Mouse (Mus musculus): Measurements from ENCODE around the gene Lrrc15. TPM values are rescaled to one million over a fixed set of nuclear protein-coding genes. Genes with fewer than 3 reads are reported as not detected.

Lrrc15 gene
- polyA plus RNA-seq (2016; fragmentation: Nextera tagmentation; extraction: Ambion mirVana) = 0.23 and 0.68 TPM in 2 replicates

GRCm38 (mm10) chr16:30282844-30283495 lies at the start of gene Lrrc15:
Gene Lrrc15, minus strand, starts transcription at chr16:30283256.
- H3K27me3 ChIP-seq (ENCODE audit: low read depth, poor library complexity, severe bottlenecking) = peaks cover 53% of the 10 kb centered on the region
- DNase-seq (ENCODE audit: low spot score) = peak; percentile 78
- H3K4me1 ChIP-seq = peaks cover 74% of the 10 kb centered on the region
- H3K4me3 ChIP-seq = peak within 1 kb of the TSS; percentile 47
- H3K36me3 ChIP-seq = no peaks in the 10 kb centered on the region
- peak within 1 kb of the TSS; percentile 61 for H3K27ac ChIP-seq
- H3K9me3 ChIP-seq (replicated peaks) = no peaks in the 10 kb centered on the region
- WGBS = 6% methylated on average over 34 of the region's 34 CpGs

- Histone ChIP-seq H3K9me3 (replicated peaks) (no peaks in the 10 kb centered on the region), H3K27ac (no peak overlapping the region), H3K27me3 (ENCODE audit: low read depth, poor library complexity, severe bottlenecking) (peaks cover 30% of the 10 kb centered on the region), H3K4me3 (no peak overlapping the region), H3K36me3 (peaks cover 31% of the 10 kb centered on the region), H3K4me1 (peaks cover 6% of the 10 kb centered on the region)
- no peak for DNase-seq (ENCODE audit: low spot score)
These were observed 31.2 kb upstream of the Lrrc15 start for GRCm38 (mm10) chr16:30314236-30314635.

GRCm38 (mm10) chr16:30310647-30311046 lies 27.6 kb upstream of the Lrrc15 start, which contains the start of gene Gp5:
Gene Gp5, minus strand, starts transcription at chr16:30310779.
- H3K27me3 ChIP-seq (ENCODE audit: low read depth, poor library complexity, severe bottlenecking) = peaks cover 63% of the 10 kb centered on the region
- DNase-seq (ENCODE audit: low spot score) = no peak

GRCm38 (mm10) chr16:30310171-30310515 lies 27.1 kb upstream of the Lrrc15 start:
- peak overlapping the region; percentile 62; the same call in 1 of the 2 replicates for H3K4me3 ChIP-seq
- H3K4me1 ChIP-seq = peaks cover 22% of the 10 kb centered on the region
- peaks cover 63% of the 10 kb centered on the region for H3K27me3 ChIP-seq (ENCODE audit: low read depth, poor library complexity, severe bottlenecking)
- H3K36me3 ChIP-seq = peaks cover 11% of the 10 kb centered on the region
- no peaks in the 10 kb centered on the region for H3K9me3 ChIP-seq (replicated peaks)
- 59% methylated on average over 8 of the region's 8 CpGs for WGBS
- no peak for DNase-seq (ENCODE audit: low spot score)
- no peak overlapping the region for H3K27ac ChIP-seq

More at GRCm38 (mm10) chr16:30310647-30311046, 27.6 kb upstream of the Lrrc15 start, which contains the start of gene Gp5:
- H3K4me3 ChIP-seq = peak within 1 kb of the TSS; percentile 62
- H3K4me1 ChIP-seq = peaks cover 22% of the 10 kb centered on the region
- no peak within 1 kb of the TSS for H3K27ac ChIP-seq
- H3K9me3 ChIP-seq (replicated peaks) = no peaks in the 10 kb centered on the region
- H3K36me3 ChIP-seq = peaks cover 16% of the 10 kb centered on the region

- peaks cover 66% of the 10 kb centered on the region for H3K27me3 ChIP-seq (ENCODE audit: low read depth, poor library complexity, severe bottlenecking)
These were observed 26.5 kb upstream of the Lrrc15 start for GRCm38 (mm10) chr16:30309395-30310170.

GRCm38 (mm10) chr16:30308616-30309394 lies 25.7 kb upstream of the Lrrc15 start:
- WGBS = under 1% methylated on average over 72 of the region's 72 CpGs
- peaks cover 74% of the 10 kb centered on the region for H3K27me3 ChIP-seq (ENCODE audit: low read depth, poor library complexity, severe bottlenecking)
- peaks cover 22% of the 10 kb centered on the region for H3K4me1 ChIP-seq
- peak; percentile 72 for DNase-seq (ENCODE audit: low spot score)
- H3K36me3 ChIP-seq = 0 out of 2 replicates have a peak, but pooled peaks cover 5% of the 10 kb centered on the region
- peak overlapping the region; percentile 62 for H3K4me3 ChIP-seq
- H3K9me3 ChIP-seq (replicated peaks) = no peaks in the 10 kb centered on the region
- H3K27ac ChIP-seq = peak overlapping the region; percentile 67

More at GRCm38 (mm10) chr16:30309395-30310170, 26.5 kb upstream of the Lrrc15 start:
- peaks cover 22% of the 10 kb centered on the region for H3K4me1 ChIP-seq
- H3K27ac ChIP-seq = no peak overlapping the region
- H3K9me3 ChIP-seq (replicated peaks) = no peaks in the 10 kb centered on the region
- peak; percentile 58 for DNase-seq (ENCODE audit: low spot score)
- whole genome bisulfite sequencing = 4% methylated on average over 34 of the region's 34 CpGs
- peaks cover 5% of the 10 kb centered on the region; the same call in 1 of the 2 replicates for H3K36me3 ChIP-seq
- peak overlapping the region; percentile 62 for H3K4me3 ChIP-seq

GRCm38 (mm10) chr16:30307961-30308615 lies 25.0 kb upstream of the Lrrc15 start:
- peaks cover 81% of the 10 kb centered on the region for H3K27me3 ChIP-seq (ENCODE audit: low read depth, poor library complexity, severe bottlenecking)
- 15% methylated on average over 29 of the region's 29 CpGs for WGBS
- DNase-seq (ENCODE audit: low spot score) = peak; percentile 62
- H3K4me3 ChIP-seq = peak overlapping the region; percentile 62
- H3K36me3 ChIP-seq = 0 out of 2 replicates have a peak, but pooled peaks cover 5% of the 10 kb centered on the region
- H3K9me3 ChIP-seq (replicated peaks) = no peaks in the 10 kb centered on the region
- H3K4me1 ChIP-seq = peaks cover 22% of the 10 kb centered on the region
- H3K27ac ChIP-seq = peak overlapping the region; percentile 67

GRCm38 (mm10) chr16:30307306-30307705 lies 24.2 kb upstream of the Lrrc15 start:
- DNase-seq (ENCODE audit: low spot score) = no peak
- H3K27ac ChIP-seq = no peak overlapping the region
- 50% methylated on average over 12 of the region's 12 CpGs for WGBS
- H3K36me3 ChIP-seq = 0 out of 2 replicates have a peak, but pooled peaks cover 5% of the 10 kb centered on the region
- no peak overlapping the region for H3K4me3 ChIP-seq
- peaks cover 87% of the 10 kb centered on the region for H3K27me3 ChIP-seq (ENCODE audit: low read depth, poor library complexity, severe bottlenecking)
- no peaks in the 10 kb centered on the region for H3K9me3 ChIP-seq (replicated peaks)
- H3K4me1 ChIP-seq = peaks cover 22% of the 10 kb centered on the region

- Histone ChIP-seq H3K9me3 (replicated peaks) (no peaks in the 10 kb centered on the region), H3K27ac (no peak overlapping the region), H3K36me3 (no peaks in the 10 kb centered on the region), H3K27me3 (ENCODE audit: low read depth, poor library complexity, severe bottlenecking) (peaks cover 82% of the 10 kb centered on the region), H3K4me3 (no peak overlapping the region), H3K4me1 (peaks cover 22% of the 10 kb centered on the region)
- DNase-seq (ENCODE audit: low spot score) = no peak
- WGBS = 90% methylated on average over 4 of the region's 4 CpGs
These were observed 23.0 kb upstream of the Lrrc15 start for GRCm38 (mm10) chr16:30306102-30306501.

GRCm38 (mm10) chr16:30304236-30304635 lies 21.2 kb upstream of the Lrrc15 start:
- peaks cover 16% of the 10 kb centered on the region for H3K4me1 ChIP-seq
- 78% methylated on average over 5 of the region's 5 CpGs for WGBS
- H3K27me3 ChIP-seq (ENCODE audit: low read depth, poor library complexity, severe bottlenecking) = peaks cover 68% of the 10 kb centered on the region
- H3K9me3 ChIP-seq (replicated peaks) = no peaks in the 10 kb centered on the region
- H3K36me3 ChIP-seq = no peaks in the 10 kb centered on the region
- no peak for DNase-seq (ENCODE audit: low spot score)
- no peak overlapping the region for H3K4me3 ChIP-seq
- H3K27ac ChIP-seq = no peak overlapping the region

- 89% methylated on average over 2 of the region's 2 CpGs for WGBS
- H3K27ac ChIP-seq = no peak overlapping the region
- no peaks in the 10 kb centered on the region for H3K36me3 ChIP-seq
- DNase-seq (ENCODE audit: low spot score) = no peak
- no peak overlapping the region for H3K4me3 ChIP-seq
- H3K27me3 ChIP-seq (ENCODE audit: low read depth, poor library complexity, severe bottlenecking) = peaks cover 59% of the 10 kb centered on the region
- peaks cover 8% of the 10 kb centered on the region for H3K4me1 ChIP-seq
- H3K9me3 ChIP-seq (replicated peaks) = no peaks in the 10 kb centered on the region
These were observed 20.4 kb upstream of the Lrrc15 start for GRCm38 (mm10) chr16:30303411-30303810.

GRCm38 (mm10) chr16:30302686-30303085 lies 19.6 kb upstream of the Lrrc15 start:
- WGBS = 86% methylated on average over 6 of the region's 6 CpGs
- Histone ChIP-seq H3K36me3 (no peaks in the 10 kb centered on the region), H3K27me3 (ENCODE audit: low read depth, poor library complexity, severe bottlenecking) (peaks cover 52% of the 10 kb centered on the region), H3K27ac (no peak overlapping the region), H3K9me3 (replicated peaks) (no peaks in the 10 kb centered on the region), H3K4me3 (no peak overlapping the region), H3K4me1 (peaks cover under 1% of the 10 kb centered on the region; the same call in 1 of the 2 replicates)
- DNase-seq (ENCODE audit: low spot score) = no peak

All from limb, embryonic 10.5 days (tissue).